Mouse (Mus musculus): ENCODE measurements at regions not wholly inside any gene's neighbourhood (a gene's known extent, or its start where the extent isn't known, plus 50 kb on each side); places are given as distances from the start of the nearest gene placed in this dataset.

- TF ChIP-seq GATA1 (IDR thresholded peaks at IDR 0.05; ENCODE audit: borderline replicate concordance, low read length): no peak
- TF ChIP-seq FLI1 (IDR thresholded peaks at IDR 0.05; ENCODE audit: low read length): no peak
Observed at GRCm38 (mm10) chr1:35862196-35862595, 206.0 kb upstream of the Hs6st1 start.

Data from megakaryocyte, embryonic 14.5 days (primary cell).